8 mouse cellular contexts compared by ENCODE assay signal in the genomic region with DNA sequence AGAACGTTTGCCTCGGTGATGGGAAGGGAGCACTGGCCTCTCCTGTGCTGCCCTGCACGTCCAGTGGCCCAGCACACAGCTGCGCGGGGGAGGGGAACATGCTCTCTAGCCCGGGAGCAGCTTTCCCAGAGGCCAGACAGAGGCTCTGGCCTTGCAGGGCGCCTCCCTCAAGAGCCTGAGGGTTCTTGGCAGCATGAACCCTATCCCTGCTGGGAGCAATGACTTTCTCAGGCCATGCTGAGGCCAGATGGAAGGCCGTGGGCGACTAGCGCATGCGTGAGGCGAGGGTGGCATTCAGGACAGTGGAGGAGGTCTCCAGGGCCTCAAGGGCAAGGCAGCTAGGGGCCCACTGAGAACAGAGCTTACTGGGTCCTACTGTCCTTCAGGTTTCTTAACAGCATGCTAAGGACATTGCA.
DNase-seq lines count a peak whose midpoint lies in the region; ATAC-seq and TF ChIP-seq lines count a peak whose summit lies in the region.

No protein-coding gene starts in this region.

- peak overlapping the region; percentile 43; the same call in 1 of the 2 replicates for H3K9ac ChIP-seq in embryonic facial prominence, embryonic 11.5 days (replicated peaks; ENCODE audit: low read length)
- H3K9ac ChIP-seq in intestine, embryonic 16.5 days (ENCODE audit: low read depth, low read length) = peak overlapping the region; percentile 27
- no peak overlapping the region for H3K9ac ChIP-seq in limb, embryonic 15.5 days
- H3K9ac ChIP-seq in midbrain, postnatal 0 days (replicated peaks; ENCODE audit: low read length, poor library complexity, severe bottlenecking) = no peak overlapping the region

- DNase-seq in left cerebral cortex, adult 18-20 months (ENCODE audit: low spot score in 2 of 2) = peak; percentile 17 to 23
- no peak for DNase-seq in left cerebral cortex, adult 11 months (ENCODE audit: low spot score)
- peak; percentile 62 for DNase-seq in embryonic facial prominence, embryonic 11.5 days (ENCODE audit: low spot score)
- DNase-seq in heart, adult 18-20 months = peak; percentile 83 to 90
- DNase-seq in midbrain, postnatal 0 days (ENCODE audit: low spot score) = peak; percentile 56
- DNase-seq in urinary bladder, postnatal 36 days (ENCODE audit: low spot score in 2 of 2) = peak; percentile 19 to 64

- no peaks in the 10 kb centered on the region for H3K27me3 ChIP-seq in embryonic facial prominence, embryonic 11.5 days (ENCODE audit: control insufficient read depth, insufficient read depth, low read length)
- no peaks in the 10 kb centered on the region for H3K27me3 ChIP-seq in intestine, embryonic 16.5 days (replicated peaks; ENCODE audit: control insufficient read depth, insufficient read depth, low read length)
- H3K27me3 ChIP-seq in limb, embryonic 15.5 days = no peaks in the 10 kb centered on the region
- H3K27me3 ChIP-seq in midbrain, postnatal 0 days (ENCODE audit: insufficient read depth, low read length) = no peaks in the 10 kb centered on the region

- WGBS in embryonic facial prominence, embryonic 11.5 days = 1% methylated on average over 12 of the region's 12 CpGs
- 21% methylated on average over 12 of the region's 12 CpGs for WGBS in intestine, embryonic 16.5 days
- 19% methylated on average over 12 of the region's 12 CpGs for WGBS in limb, embryonic 15.5 days
- WGBS in midbrain, postnatal 0 days = 11% methylated on average over 11 of the region's 12 CpGs

- no peak for TF ChIP-seq CTCF in midbrain, postnatal 0 days (IDR thresholded peaks at IDR 0.05)

- H3K4me1 ChIP-seq in embryonic facial prominence, embryonic 11.5 days (ENCODE audit: control insufficient read depth, insufficient read depth, low read length) = peaks cover 3% of the 10 kb centered on the region
- peaks cover 7% of the 10 kb centered on the region for H3K4me1 ChIP-seq in intestine, embryonic 16.5 days (ENCODE audit: control insufficient read depth, insufficient read depth, low read length)
- peaks cover 10% of the 10 kb centered on the region for H3K4me1 ChIP-seq in limb, embryonic 15.5 days
- 0 out of 2 replicates have a peak, but pooled peaks cover 4% of the 10 kb centered on the region for H3K4me1 ChIP-seq in midbrain, postnatal 0 days (ENCODE audit: insufficient read depth, low read length)

- no peaks in the 10 kb centered on the region for H3K9me3 ChIP-seq in embryonic facial prominence, embryonic 11.5 days (replicated peaks; ENCODE audit: control insufficient read depth, low read length)
- H3K9me3 ChIP-seq in intestine, embryonic 16.5 days (ENCODE audit: control insufficient read depth, low read length) = no peaks in the 10 kb centered on the region
- H3K9me3 ChIP-seq in limb, embryonic 15.5 days = no peaks in the 10 kb centered on the region
- H3K9me3 ChIP-seq in midbrain, postnatal 0 days (ENCODE audit: low read length) = no peaks in the 10 kb centered on the region

- H3K36me3 ChIP-seq in embryonic facial prominence, embryonic 11.5 days (replicated peaks; ENCODE audit: control insufficient read depth, insufficient read depth, low read depth, low read length) = no peaks in the 10 kb centered on the region
- no peaks in the 10 kb centered on the region for H3K36me3 ChIP-seq in intestine, embryonic 16.5 days (ENCODE audit: control insufficient read depth, insufficient read depth, low read length)
- no peaks in the 10 kb centered on the region for H3K36me3 ChIP-seq in limb, embryonic 15.5 days
- H3K36me3 ChIP-seq in midbrain, postnatal 0 days (ENCODE audit: insufficient read depth, low read length) = no peaks in the 10 kb centered on the region

- peak; percentile 88 for ATAC-seq in embryonic facial prominence, embryonic 11.5 days (replicated peaks; ENCODE audit: insufficient number of reproducible peaks, low FRiP score, low TSS enrichment, low read depth)
- peak; percentile 89 for ATAC-seq in intestine, embryonic 16.5 days
- no peak for ATAC-seq in limb, embryonic 15.5 days (ENCODE audit: insufficient number of reproducible peaks, low FRiP score, low TSS enrichment, low read depth)
- ATAC-seq in midbrain, postnatal 0 days (ENCODE audit: low FRiP score) = peak; percentile 76

- H3K4me2 ChIP-seq in embryonic facial prominence, embryonic 11.5 days (ENCODE audit: low read depth, low read length) = no peak overlapping the region
- H3K4me2 ChIP-seq in intestine, embryonic 16.5 days (ENCODE audit: low read depth, low read length) = 0 out of 2 replicates have a peak overlapping the region, but pooled peaks have one; percentile 1
- H3K4me2 ChIP-seq in limb, embryonic 15.5 days = peak overlapping the region; percentile 4; the same call in 1 of the 2 replicates
- no peak overlapping the region for H3K4me2 ChIP-seq in midbrain, postnatal 0 days (ENCODE audit: low read depth, low read length, poor library complexity, severe bottlenecking)

- 0 out of 2 replicates have a peak overlapping the region, but pooled peaks have one; percentile 10 for H3K27ac ChIP-seq in embryonic facial prominence, embryonic 11.5 days (replicated peaks; ENCODE audit: low read depth, low read length)
- H3K27ac ChIP-seq in intestine, embryonic 16.5 days (ENCODE audit: low read length) = no peak overlapping the region
- no peak overlapping the region for H3K27ac ChIP-seq in limb, embryonic 15.5 days
- H3K27ac ChIP-seq in midbrain, postnatal 0 days (ENCODE audit: low read depth, low read length) = no peak overlapping the region

- H3K4me3 ChIP-seq in embryonic facial prominence, embryonic 11.5 days (ENCODE audit: low read depth, low read length) = no peak overlapping the region
- no peak overlapping the region for H3K4me3 ChIP-seq in intestine, embryonic 16.5 days (ENCODE audit: low read length)
- no peak overlapping the region for H3K4me3 ChIP-seq in limb, embryonic 15.5 days
- no peak overlapping the region for H3K4me3 ChIP-seq in midbrain, postnatal 0 days (ENCODE audit: low read depth, low read length)

Comparison
In these comparisons a context has a peak if more than half of its experiments do, and no peak if none do; other contexts are left out.
1. H3K4me2 ChIP-seq: peak in intestine, embryonic 16.5 days (single experiment) and limb, embryonic 15.5 days (single experiment); none in embryonic facial prominence, embryonic 11.5 days (single experiment) and midbrain, postnatal 0 days (single experiment).
2. H3K9ac ChIP-seq: peak in embryonic facial prominence, embryonic 11.5 days (single experiment) and intestine, embryonic 16.5 days (single experiment); none in limb, embryonic 15.5 days (single experiment) and midbrain, postnatal 0 days (single experiment).